Comparison of ENCODE assay signal across 12 mouse cellular contexts in genomic region chr8:108736442-108736841, GRCm38 (mm10).
DNase-seq lines count a peak whose midpoint lies in the region; ATAC-seq and TF ChIP-seq lines count a peak whose summit lies in the region.
"Had no signal": no experiment of that assay in that cellular context is flagged by ENCODE, and none has a peak within 500 bp of the region (broad histone marks: within the 10 kb centered on the region; RNA-seq: fewer than 3 reads in every experiment).

No protein-coding gene starts in this region.

- no peaks in the 10 kb centered on the region for H3K27me3 ChIP-seq in heart, embryonic 14.5 days (ENCODE audit: control insufficient read depth, insufficient read depth, low read length)
- no peaks in the 10 kb centered on the region for H3K27me3 ChIP-seq in lung, embryonic 15.5 days
- no peaks in the 10 kb centered on the region for H3K27me3 ChIP-seq in stomach, embryonic 16.5 days (ENCODE audit: control insufficient read depth, insufficient read depth, low read length)
- no peaks in the 10 kb centered on the region for H3K27me3 ChIP-seq in cerebellum, adult 2 months (ENCODE audit: control insufficient read depth, insufficient read depth, low read length)
- H3K27me3 ChIP-seq: forebrain, embryonic 13.5 days; limb, embryonic 13.5 days had no signal

- H3K27ac ChIP-seq in heart, embryonic 14.5 days (replicated peaks in 1 of 2; ENCODE audit: control insufficient read depth in 1 of 2, insufficient read depth in 1 of 2, low read depth in 2 of 2, low read length in 2 of 2), result peak overlapping the region in 1 of 2 experiments; percentile 41; a peak in 1 of 4 replicates
- H3K27ac ChIP-seq in lung, embryonic 15.5 days, result peak overlapping the region; percentile 52; the same call in 1 of the 2 replicates
- H3K27ac ChIP-seq in stomach, embryonic 16.5 days (ENCODE audit: low read length), result peak overlapping the region; percentile 72
- no peak overlapping the region for H3K27ac ChIP-seq in cerebellum, adult 2 months (ENCODE audit: insufficient read depth, low read length)
- H3K27ac ChIP-seq: embryonic facial prominence, embryonic 10.5 days; forebrain, embryonic 13.5 days; layer of hippocampus, adult 2 months; limb, embryonic 13.5 days had no signal

- no peak overlapping the region for H3K4me3 ChIP-seq in heart, embryonic 14.5 days (ENCODE audit: control insufficient read depth in 1 of 2, insufficient read depth in 1 of 2, low read depth in 1 of 2, low read length in 2 of 2)
- H3K4me3 ChIP-seq in lung, embryonic 15.5 days, result no peak overlapping the region
- H3K4me3 ChIP-seq in lung, adult 2 months (replicated peaks; ENCODE audit: extremely low read depth, low read depth, low read length), result no peak overlapping the region
- H3K4me3 ChIP-seq in stomach, embryonic 16.5 days (replicated peaks; ENCODE audit: low read length), result no peak overlapping the region
- no peak overlapping the region for H3K4me3 ChIP-seq in cerebellum, adult 2 months (replicated peaks; ENCODE audit: insufficient read depth, low read depth, low read length)
- H3K4me3 ChIP-seq: embryonic facial prominence, embryonic 10.5 days; forebrain, embryonic 13.5 days; layer of hippocampus, adult 2 months; limb, embryonic 13.5 days had no signal

- H3K36me3 ChIP-seq in heart, embryonic 14.5 days (ENCODE audit: control insufficient read depth, insufficient read depth, low read length), result no peaks in the 10 kb centered on the region
- no peaks in the 10 kb centered on the region for H3K36me3 ChIP-seq in lung, embryonic 15.5 days
- no peaks in the 10 kb centered on the region for H3K36me3 ChIP-seq in stomach, embryonic 16.5 days (ENCODE audit: control insufficient read depth, insufficient read depth, low read length)

- ATAC-seq in heart, embryonic 14.5 days (ENCODE audit: insufficient number of reproducible peaks, insufficient read depth, low FRiP score, low read depth), result no peak
- peak; percentile 65 for ATAC-seq in lung, embryonic 15.5 days (ENCODE audit: borderline replicate concordance, extremely low read depth, low FRiP score, low TSS enrichment)
- ATAC-seq in stomach, embryonic 16.5 days (ENCODE audit: insufficient read depth, low FRiP score), result no peak
- ATAC-seq: forebrain, embryonic 13.5 days had no signal

- no peak overlapping the region for H3K9ac ChIP-seq in heart, embryonic 14.5 days (ENCODE audit: low read length)
- no peak overlapping the region for H3K9ac ChIP-seq in lung, embryonic 15.5 days
- 0 out of 2 replicates have a peak overlapping the region, but pooled peaks have one; percentile 43 for H3K9ac ChIP-seq in stomach, embryonic 16.5 days (ENCODE audit: low read length)
- H3K9ac ChIP-seq: forebrain, embryonic 13.5 days; limb, embryonic 13.5 days had no signal

- intact Hi-C loops in heart, postnatal 25 days (cut with DNase I), result no loop called here

- no peak for TF ChIP-seq CTCF in lung, adult 2 months (IDR thresholded peaks at IDR 0.05; ENCODE audit: insufficient read depth, low read length)
- no peak for TF ChIP-seq CTCF in cerebellum, adult 2 months (IDR thresholded peaks at IDR 0.05; ENCODE audit: borderline replicate concordance, insufficient read depth, low read depth, low read length)

- no peak for TF ChIP-seq POLR2A in lung, adult 2 months (IDR thresholded peaks at IDR 0.05; ENCODE audit: borderline replicate concordance, extremely low read depth, low read depth, low read length)
- TF ChIP-seq POLR2A in cerebellum, adult 2 months (IDR thresholded peaks at IDR 0.05; ENCODE audit: borderline replicate concordance, insufficient read depth, low read length), result no peak

- H3K4me2 ChIP-seq in heart, embryonic 14.5 days (ENCODE audit: low read length), result peak overlapping the region; percentile 1; the same call in 1 of the 2 replicates
- peak overlapping the region; percentile 14; the same call in 1 of the 2 replicates for H3K4me2 ChIP-seq in lung, embryonic 15.5 days
- peak overlapping the region; percentile 28 for H3K4me2 ChIP-seq in stomach, embryonic 16.5 days (ENCODE audit: low read depth, low read length)
- H3K4me2 ChIP-seq: forebrain, embryonic 13.5 days; limb, embryonic 13.5 days had no signal

- WGBS in heart, embryonic 14.5 days, result 32% methylated on average over 9 of the region's 9 CpGs
- WGBS in lung, embryonic 15.5 days, result 17% methylated on average over 9 of the region's 9 CpGs
- 21% methylated on average over 9 of the region's 9 CpGs for WGBS in lung, adult 2 months
- 20% methylated on average over 9 of the region's 9 CpGs for WGBS in stomach, embryonic 16.5 days
- WGBS in cerebellum, adult 2 months, result 60% methylated on average over 9 of the region's 9 CpGs

- H3K4me1 ChIP-seq in heart, embryonic 14.5 days (ENCODE audit: control insufficient read depth in 2 of 2, insufficient read depth in 2 of 2, low read length in 2 of 2), result peaks cover 17 to 22% of the 10 kb centered on the region in 2 experiments
- peaks cover 70% of the 10 kb centered on the region for H3K4me1 ChIP-seq in lung, embryonic 15.5 days
- peaks cover 23% of the 10 kb centered on the region for H3K4me1 ChIP-seq in lung, adult 2 months (ENCODE audit: control insufficient read depth, insufficient read depth, low read length)
- peaks cover 57% of the 10 kb centered on the region for H3K4me1 ChIP-seq in stomach, embryonic 16.5 days (ENCODE audit: control insufficient read depth, insufficient read depth, low read length)
- no peaks in the 10 kb centered on the region for H3K4me1 ChIP-seq in cerebellum, adult 2 months (ENCODE audit: control insufficient read depth, insufficient read depth, low read length)

- no peaks in the 10 kb centered on the region for H3K9me3 ChIP-seq in heart, embryonic 14.5 days (ENCODE audit: control insufficient read depth, low read length)
- no peaks in the 10 kb centered on the region for H3K9me3 ChIP-seq in lung, embryonic 15.5 days
- H3K9me3 ChIP-seq in stomach, embryonic 16.5 days (replicated peaks; ENCODE audit: control insufficient read depth, low read length), result no peaks in the 10 kb centered on the region
- H3K9me3 ChIP-seq: embryonic facial prominence, embryonic 10.5 days; forebrain, embryonic 13.5 days; limb, embryonic 13.5 days had no signal

- no peak for DNase-seq in heart, postnatal 25 days (ENCODE audit: low spot score)
- no peak for DNase-seq in lung, adult 2 months
- DNase-seq in kidney, postnatal 14 days, result peak; percentile 62
- no peak for DNase-seq in cerebellum, adult 2 months
- DNase-seq: gastrocnemius, postnatal 25 days had no signal
